Mouse (Mus musculus) forebrain, postnatal 0 days (tissue): ENCODE data around the gene Lrrc25. TPM values are rescaled to one million over a fixed set of nuclear protein-coding genes. Genes with fewer than 3 reads are reported as not detected.

Source experiments
- ATAC-seq: fragments of 200-750 bp; cut with Nextera tagmentation; 2 replicates; pipeline ENCODE4 v1.8.0; 2017; ENCODE audit warnings: mild to moderate bottlenecking, moderate library complexity
- DNase-seq: peaks from one replicate; pipeline ENCODE4 v3.0.0-alpha.2; 2015
- H3K27ac ChIP-seq: fragments of 300-500 bp; sonication (generic); 2 replicates; pipeline ENCODE4 v1.5.1; 2014; ENCODE audit warnings: low read depth, mild to moderate bottlenecking, antibody characterized with exemption, low read length, moderate library complexity, mixed read lengths
- H3K27me3 ChIP-seq: fragments of 300-500 bp; sonication (generic); 2 replicates; pipeline ENCODE4 v1.6.1; 2014; ENCODE audit warnings: mild to moderate bottlenecking, low read length, mixed read lengths; ENCODE audit not compliant: insufficient read depth
- H3K36me3 ChIP-seq: fragments of 300-500 bp; sonication (generic); 2 replicates; pipeline ENCODE4 v1.6.1; 2014; ENCODE audit warnings: mild to moderate bottlenecking, moderate library complexity; ENCODE audit not compliant: insufficient read depth
- H3K4me1 ChIP-seq: fragments of 300-500 bp; sonication (generic); 2 replicates; pipeline ENCODE4 v1.6.1; 2014; ENCODE audit warnings: antibody characterized with exemption; ENCODE audit not compliant: insufficient read depth
- H3K4me2 ChIP-seq: fragments of 300-500 bp; sonication (generic); 2 replicates; pipeline ENCODE4 v1.6.1; 2014; ENCODE audit warnings: low read depth, mild to moderate bottlenecking, moderate library complexity
- H3K4me3 ChIP-seq: fragments of 300-500 bp; sonication (generic); 2 replicates; pipeline ENCODE4 v1.5.1; 2014; ENCODE audit warnings: low read depth, low read length, mixed read lengths
- H3K9ac ChIP-seq: fragments of 300-500 bp; sonication (generic); 2 replicates; pipeline ENCODE4 v1.6.1; 2014; ENCODE audit warnings: mild to moderate bottlenecking
- H3K9me3 ChIP-seq: fragments of 300-500 bp; sonication (generic); 2 replicates; pipeline ENCODE4 v1.6.1; 2016; ENCODE audit warnings: low read length
- CTCF ChIP-seq: sonication (generic); IDR thresholded peaks from 2 replicates; pipeline ENCODE4 v1.5.1; 2016; ENCODE audit warnings: antibody characterized with exemption, control low read depth, low read depth
- WGBS: fragments of 180-500 bp; shearing (Covaris S2); extraction: QIAGEN DNeasy Blood & Tissue Kit; methylation state at CpG from one replicate; pipeline ENCODE4 v1.1.7; 2014; 5-methylcytosine and 5-hydroxymethylcytosine counted together
- polyA plus RNA-seq: library from polyadenylated mRNA; unstranded; fragments of >200 nt; fragmentation: Nextera tagmentation; extraction: Ambion mirVana; gene quantifications from 2 replicates; pipeline ENCODE4 v1.2.1, GENCODE M21; 2015
- total RNA-seq: library from RNA; depleted of rRNA; stranded (reverse); fragments of >200 nt; gene quantifications from 2 replicates; pipeline ENCODE4 v1.2.3, GENCODE M21; 2014

The Lrrc25 gene
- total and polyA plus RNA-seq, 2 experiments from 2014 or later, result 1.2 to 2.8 TPM

- peak overlapping the region; percentile 68 for H3K9ac ChIP-seq
- peaks cover 19% of the 10 kb centered on the region for H3K4me1 ChIP-seq
- 13% methylated on average over 81 of the region's 82 CpGs for WGBS
- H3K4me2 ChIP-seq, result peak overlapping the region; percentile 97
- H3K27ac ChIP-seq, result peak overlapping the region; percentile 73
- no peaks in the 10 kb centered on the region for H3K9me3 ChIP-seq
- no peak; the same call in 1 of the 2 replicates for TF ChIP-seq CTCF
- peaks cover 14% of the 10 kb centered on the region for H3K36me3 ChIP-seq
- H3K27me3 ChIP-seq, result no peaks in the 10 kb centered on the region
- peak overlapping the region; percentile 57 for H3K4me3 ChIP-seq
- DNase-seq (no peak), ATAC-seq (peak; percentile 21)
Measured at GRCm38 (mm10) chr8:70594621-70595564, 21.1 kb upstream of the Lrrc25 start.

- Histone ChIP-seq H3K36me3 (peaks cover 9% of the 10 kb centered on the region), H3K9me3 (no peaks in the 10 kb centered on the region), H3K4me3 (no peak overlapping the region), H3K27me3 (no peaks in the 10 kb centered on the region), H3K9ac (no peak overlapping the region), H3K4me2 (no peak overlapping the region), H3K4me1 (peaks cover 22% of the 10 kb centered on the region), H3K27ac (no peak overlapping the region)
- 94% methylated on average over 12 of the region's 12 CpGs for WGBS
- no peak for ATAC-seq
- TF ChIP-seq CTCF, result no peak
- no peak for DNase-seq
Measured at GRCm38 (mm10) chr8:70595811-70596210, 20.1 kb upstream of the Lrrc25 start.

GRCm38 (mm10) chr8:70596216-70596615 is 19.7 kb upstream of the Lrrc25 start:
- ATAC-seq (no peak), DNase-seq (no peak)
- Histone ChIP-seq H3K36me3 (peaks cover 7% of the 10 kb centered on the region; the same call in 1 of the 2 replicates), H3K27ac (no peak overlapping the region), H3K4me3 (no peak overlapping the region), H3K27me3 (no peaks in the 10 kb centered on the region), H3K9ac (no peak overlapping the region), H3K9me3 (no peaks in the 10 kb centered on the region), H3K4me1 (peaks cover 26% of the 10 kb centered on the region), H3K4me2 (no peak overlapping the region)
- no peak for TF ChIP-seq CTCF
- WGBS, result 93% methylated on average over 18 of the region's 18 CpGs

- peak; percentile 49 for TF ChIP-seq CTCF
- H3K9me3 ChIP-seq, result no peaks in the 10 kb centered on the region
- peaks cover 29% of the 10 kb centered on the region for H3K4me1 ChIP-seq
- H3K27ac ChIP-seq, result no peak overlapping the region
- ATAC-seq (no peak), DNase-seq (peak; percentile 25)
- H3K4me2 ChIP-seq, result peak overlapping the region; percentile 74; the same call in 1 of the 2 replicates
- 0 out of 2 replicates have a peak overlapping the region, but pooled peaks have one; percentile 60 for H3K9ac ChIP-seq
- peaks cover 6% of the 10 kb centered on the region; the same call in 1 of the 2 replicates for H3K36me3 ChIP-seq
- WGBS, result 79% methylated on average over 17 of the region's 17 CpGs
- no peak overlapping the region; the same call in 1 of the 2 replicates for H3K4me3 ChIP-seq
- H3K27me3 ChIP-seq, result no peaks in the 10 kb centered on the region
Measured at GRCm38 (mm10) chr8:70596775-70597416, 19.1 kb upstream of the Lrrc25 start.

GRCm38 (mm10) chr8:70597417-70598272 is 18.3 kb upstream of the Lrrc25 start:
- TF ChIP-seq CTCF, result no peak
- Histone ChIP-seq H3K4me2 (peak overlapping the region; percentile 74), H3K27ac (peak overlapping the region; percentile 16; the same call in 1 of the 2 replicates), H3K4me1 (peaks cover 29% of the 10 kb centered on the region), H3K27me3 (no peaks in the 10 kb centered on the region), H3K4me3 (peak overlapping the region; percentile 42), H3K36me3 (peaks cover 8% of the 10 kb centered on the region; the same call in 1 of the 2 replicates), H3K9me3 (no peaks in the 10 kb centered on the region), H3K9ac (peak overlapping the region; percentile 60)
- ATAC-seq (no peak), DNase-seq (no peak)
- WGBS, result 12% methylated on average over 50 of the region's 68 CpGs

GRCm38 (mm10) chr8:70598283-70598682 is 17.7 kb upstream of the Lrrc25 start:
- H3K9ac ChIP-seq, result peak overlapping the region; percentile 60
- peak; percentile 67 for ATAC-seq
- peak overlapping the region; percentile 74 for H3K4me2 ChIP-seq
- H3K36me3 ChIP-seq, result peaks cover 11% of the 10 kb centered on the region; the same call in 1 of the 2 replicates
- WGBS, result 4% methylated on average over 29 of the region's 29 CpGs
- TF ChIP-seq CTCF, result peak; percentile 85
- H3K27ac ChIP-seq, result peak overlapping the region; percentile 16; the same call in 1 of the 2 replicates
- no peaks in the 10 kb centered on the region for H3K27me3 ChIP-seq
- peak; percentile 84 for DNase-seq
- H3K9me3 ChIP-seq, result no peaks in the 10 kb centered on the region
- peak overlapping the region; percentile 42 for H3K4me3 ChIP-seq
- peaks cover 29% of the 10 kb centered on the region for H3K4me1 ChIP-seq
